Mouse (Mus musculus) lung, embryonic 15.5 days (tissue): ENCODE data around the gene Arhgef3. TPM values are rescaled to one million over a fixed set of nuclear protein-coding genes. Genes with fewer than 3 reads are reported as not detected.

Experiments
- ATAC-seq: fragments of 200-750 bp; cut with Nextera tagmentation; 2 replicates; pipeline ENCODE4 v1.8.0; 2017; ENCODE audit warnings: moderate number of reproducible peaks, borderline replicate concordance; ENCODE audit not compliant: low FRiP score, low TSS enrichment; ENCODE audit errors: extremely low read depth
- H3K27ac ChIP-seq: fragments of 300-500 bp; sonication (generic); 2 replicates; pipeline ENCODE4 v1.5.1; 2015; ENCODE audit warnings: moderate library complexity, mild to moderate bottlenecking, inconsistent platforms
- H3K27me3 ChIP-seq: fragments of 300-500 bp; sonication (generic); 2 replicates; pipeline ENCODE4 v1.6.1; 2015; ENCODE audit warnings: inconsistent platforms
- H3K36me3 ChIP-seq: fragments of 300-500 bp; sonication (generic); 2 replicates; pipeline ENCODE4 v1.6.1; 2015; ENCODE audit warnings: inconsistent platforms
- H3K4me1 ChIP-seq: fragments of 300-500 bp; sonication (generic); 2 replicates; pipeline ENCODE4 v1.6.1; 2015; ENCODE audit warnings: inconsistent platforms
- H3K4me2 ChIP-seq: fragments of 300-500 bp; sonication (generic); 2 replicates; pipeline ENCODE4 v1.6.1; 2015; ENCODE audit warnings: inconsistent platforms, mild to moderate bottlenecking, moderate library complexity
- H3K4me3 ChIP-seq: fragments of 300-500 bp; sonication (generic); 2 replicates; pipeline ENCODE4 v1.5.1; 2015; ENCODE audit warnings: mild to moderate bottlenecking, inconsistent platforms
- H3K9ac ChIP-seq: fragments of 300-500 bp; sonication (generic); 2 replicates; pipeline ENCODE4 v1.6.1; 2015; ENCODE audit warnings: inconsistent platforms
- H3K9me3 ChIP-seq: fragments of 300-500 bp; sonication (generic); 2 replicates; pipeline ENCODE4 v1.6.1; 2016; ENCODE audit warnings: inconsistent platforms
- WGBS: fragments of 180-500 bp; shearing (Covaris S2); methylation state at CpG from one replicate; pipeline ENCODE4 v1.1.7; 2015; 5-methylcytosine and 5-hydroxymethylcytosine counted together
- polyA plus RNA-seq: library from polyadenylated mRNA; unstranded; fragments of >200 nt; fragmentation: Nextera tagmentation; extraction: Ambion mirVana; gene quantifications from 2 replicates; pipeline ENCODE4 v1.2.1, GENCODE M21; 2015

The Arhgef3 gene
- polyA plus RNA-seq, 1 experiment from 2014 or later = 10.9 TPM

GRCm38 (mm10) chr14:27145171-27146045 is 30.7 kb downstream of the Arhgef3 start:
- Histone ChIP-seq H3K36me3 (no peaks in the 10 kb centered on the region), H3K27ac (no peak overlapping the region), H3K9me3 (no peaks in the 10 kb centered on the region), H3K9ac (no peak overlapping the region), H3K4me2 (no peak overlapping the region), H3K4me3 (no peak overlapping the region), H3K4me1 (no peaks in the 10 kb centered on the region), H3K27me3 (no peaks in the 10 kb centered on the region)
- 45% methylated on average over 8 of the region's 8 CpGs for WGBS
- ATAC-seq = no peak

GRCm38 (mm10) chr14:27147726-27148125 is 33.0 kb downstream of the Arhgef3 start:
- 89% methylated on average over 7 of the region's 7 CpGs for WGBS

GRCm38 (mm10) chr14:27149401-27149800 is 34.7 kb downstream of the Arhgef3 start:
- H3K9me3 ChIP-seq = no peaks in the 10 kb centered on the region
- H3K4me3 ChIP-seq = no peak overlapping the region
- H3K4me1 ChIP-seq = peaks cover 7% of the 10 kb centered on the region
- H3K9ac ChIP-seq = no peak overlapping the region
- no peak overlapping the region for H3K27ac ChIP-seq
- no peak for ATAC-seq
- no peaks in the 10 kb centered on the region for H3K27me3 ChIP-seq
- H3K36me3 ChIP-seq = no peaks in the 10 kb centered on the region
- H3K4me2 ChIP-seq = no peak overlapping the region
- WGBS = 82% methylated on average over 5 of the region's 5 CpGs

More at GRCm38 (mm10) chr14:27147726-27148125, 33.0 kb downstream of the Arhgef3 start:
- no peak overlapping the region for H3K4me3 ChIP-seq
- H3K27me3 ChIP-seq = no peaks in the 10 kb centered on the region
- peaks cover 7% of the 10 kb centered on the region for H3K4me1 ChIP-seq
- no peak for ATAC-seq
- H3K4me2 ChIP-seq = no peak overlapping the region
- H3K27ac ChIP-seq = no peak overlapping the region
- H3K9me3 ChIP-seq = no peaks in the 10 kb centered on the region
- H3K36me3 ChIP-seq = no peaks in the 10 kb centered on the region
- H3K9ac ChIP-seq = no peak overlapping the region

- no peak for ATAC-seq
- Histone ChIP-seq H3K27me3 (no peaks in the 10 kb centered on the region), H3K4me2 (no peak overlapping the region), H3K9me3 (no peaks in the 10 kb centered on the region), H3K4me1 (peaks cover 7% of the 10 kb centered on the region), H3K36me3 (no peaks in the 10 kb centered on the region), H3K27ac (no peak overlapping the region), H3K9ac (no peak overlapping the region), H3K4me3 (no peak overlapping the region)
- 49% methylated on average over 6 of the region's 6 CpGs for WGBS
Measured at GRCm38 (mm10) chr14:27150011-27150640, 35.4 kb downstream of the Arhgef3 start.

- H3K4me3 ChIP-seq = no peak overlapping the region
- no peaks in the 10 kb centered on the region for H3K9me3 ChIP-seq
- no peak overlapping the region for H3K4me2 ChIP-seq
- H3K27ac ChIP-seq = 0 out of 2 replicates have a peak overlapping the region, but pooled peaks have one; percentile 52
- H3K27me3 ChIP-seq = no peaks in the 10 kb centered on the region
- 8% methylated on average over 8 of the region's 8 CpGs for WGBS
- no peaks in the 10 kb centered on the region for H3K36me3 ChIP-seq
- peak; percentile 82 for ATAC-seq
- no peak overlapping the region for H3K9ac ChIP-seq
- peaks cover 7% of the 10 kb centered on the region for H3K4me1 ChIP-seq
Measured at GRCm38 (mm10) chr14:27151432-27151831, 36.7 kb downstream of the Arhgef3 start.

GRCm38 (mm10) chr14:27155088-27155487 is 40.4 kb downstream of the Arhgef3 start:
- H3K36me3 ChIP-seq = no peaks in the 10 kb centered on the region
- H3K9ac ChIP-seq = no peak overlapping the region
- peaks cover 7% of the 10 kb centered on the region for H3K4me1 ChIP-seq
- no peak overlapping the region for H3K4me2 ChIP-seq
- no peaks in the 10 kb centered on the region for H3K27me3 ChIP-seq
- 64% methylated on average over 6 of the region's 6 CpGs for WGBS
- ATAC-seq = no peak
- no peak overlapping the region for H3K4me3 ChIP-seq
- no peak overlapping the region for H3K27ac ChIP-seq
- no peaks in the 10 kb centered on the region for H3K9me3 ChIP-seq

- Histone ChIP-seq H3K36me3 (no peaks in the 10 kb centered on the region), H3K27ac (no peak overlapping the region), H3K4me1 (peaks cover 7% of the 10 kb centered on the region), H3K4me3 (no peak overlapping the region), H3K4me2 (no peak overlapping the region), H3K27me3 (no peaks in the 10 kb centered on the region), H3K9me3 (no peaks in the 10 kb centered on the region), H3K9ac (no peak overlapping the region)
- ATAC-seq = no peak
- WGBS = 85% methylated on average over 6 of the region's 6 CpGs
Measured at GRCm38 (mm10) chr14:27156032-27156431, 41.3 kb downstream of the Arhgef3 start.

- Histone ChIP-seq H3K9me3 (no peaks in the 10 kb centered on the region), H3K4me2 (no peak overlapping the region), H3K27ac (no peak overlapping the region), H3K4me3 (no peak overlapping the region), H3K27me3 (no peaks in the 10 kb centered on the region), H3K4me1 (no peaks in the 10 kb centered on the region), H3K36me3 (no peaks in the 10 kb centered on the region), H3K9ac (no peak overlapping the region)
- WGBS = 73% methylated on average over 3 of the region's 3 CpGs
- ATAC-seq = no peak
Measured at GRCm38 (mm10) chr14:27158133-27158532, 43.4 kb downstream of the Arhgef3 start.

GRCm38 (mm10) chr14:27158782-27159181 is 44.1 kb downstream of the Arhgef3 start:
- H3K4me1 ChIP-seq = no peaks in the 10 kb centered on the region
- H3K4me2 ChIP-seq = no peak overlapping the region
- H3K4me3 ChIP-seq = no peak overlapping the region
- WGBS = 23% methylated on average over 2 of the region's 2 CpGs
- H3K9me3 ChIP-seq = no peaks in the 10 kb centered on the region
- no peak for ATAC-seq
- H3K27ac ChIP-seq = no peak overlapping the region
- no peaks in the 10 kb centered on the region for H3K36me3 ChIP-seq
- no peak overlapping the region for H3K9ac ChIP-seq
- H3K27me3 ChIP-seq = no peaks in the 10 kb centered on the region

GRCm38 (mm10) chr14:27160762-27161161 is 46.1 kb downstream of the Arhgef3 start:
- Histone ChIP-seq H3K4me3 (no peak overlapping the region), H3K9me3 (no peaks in the 10 kb centered on the region), H3K27ac (no peak overlapping the region), H3K4me1 (no peaks in the 10 kb centered on the region), H3K27me3 (no peaks in the 10 kb centered on the region), H3K36me3 (no peaks in the 10 kb centered on the region), H3K9ac (no peak overlapping the region), H3K4me2 (no peak overlapping the region)
- ATAC-seq = no peak
- 87% methylated on average over 7 of the region's 7 CpGs for WGBS

- Histone ChIP-seq H3K27me3 (no peaks in the 10 kb centered on the region), H3K27ac (no peak overlapping the region), H3K4me1 (no peaks in the 10 kb centered on the region), H3K36me3 (no peaks in the 10 kb centered on the region), H3K4me2 (no peak overlapping the region), H3K9me3 (no peaks in the 10 kb centered on the region), H3K9ac (no peak overlapping the region), H3K4me3 (no peak overlapping the region)
- WGBS = 80% methylated on average over 6 of the region's 6 CpGs
- ATAC-seq = no peak
Measured at GRCm38 (mm10) chr14:27164639-27165038, 49.9 kb downstream of the Arhgef3 start.

- H3K36me3 ChIP-seq = no peaks in the 10 kb centered on the region
- 63% methylated on average over 8 of the region's 8 CpGs for WGBS
Measured at GRCm38 (mm10) chr14:27166751-27167150, 52.1 kb downstream of the Arhgef3 start.

More at GRCm38 (mm10) chr14:27166751-27167150, 52.1 kb downstream of the Arhgef3 start:
- ATAC-seq = no peak; the same call in 1 of the 2 replicates
- H3K9me3 ChIP-seq = no peaks in the 10 kb centered on the region
- no peak overlapping the region for H3K9ac ChIP-seq
- H3K4me2 ChIP-seq = no peak overlapping the region
- no peak overlapping the region for H3K4me3 ChIP-seq
- no peaks in the 10 kb centered on the region for H3K27me3 ChIP-seq
- no peak overlapping the region for H3K27ac ChIP-seq
- H3K4me1 ChIP-seq = peaks cover 5% of the 10 kb centered on the region; the same call in 1 of the 2 replicates
